Mouse (Mus musculus) heart, adult 9 months (tissue): ENCODE measurements at regions not wholly inside any gene's neighbourhood (a gene's known extent, or its start where the extent isn't known, plus 50 kb on each side); places are given as distances from the start of the nearest gene placed in this dataset.

Source experiments
- DNase-seq, 2 experiments: peaks; one replicate each; pipeline ENCODE4 v3.0.0; 2022; ENCODE audit warnings: low spot score in 2 of 2

DNA sequence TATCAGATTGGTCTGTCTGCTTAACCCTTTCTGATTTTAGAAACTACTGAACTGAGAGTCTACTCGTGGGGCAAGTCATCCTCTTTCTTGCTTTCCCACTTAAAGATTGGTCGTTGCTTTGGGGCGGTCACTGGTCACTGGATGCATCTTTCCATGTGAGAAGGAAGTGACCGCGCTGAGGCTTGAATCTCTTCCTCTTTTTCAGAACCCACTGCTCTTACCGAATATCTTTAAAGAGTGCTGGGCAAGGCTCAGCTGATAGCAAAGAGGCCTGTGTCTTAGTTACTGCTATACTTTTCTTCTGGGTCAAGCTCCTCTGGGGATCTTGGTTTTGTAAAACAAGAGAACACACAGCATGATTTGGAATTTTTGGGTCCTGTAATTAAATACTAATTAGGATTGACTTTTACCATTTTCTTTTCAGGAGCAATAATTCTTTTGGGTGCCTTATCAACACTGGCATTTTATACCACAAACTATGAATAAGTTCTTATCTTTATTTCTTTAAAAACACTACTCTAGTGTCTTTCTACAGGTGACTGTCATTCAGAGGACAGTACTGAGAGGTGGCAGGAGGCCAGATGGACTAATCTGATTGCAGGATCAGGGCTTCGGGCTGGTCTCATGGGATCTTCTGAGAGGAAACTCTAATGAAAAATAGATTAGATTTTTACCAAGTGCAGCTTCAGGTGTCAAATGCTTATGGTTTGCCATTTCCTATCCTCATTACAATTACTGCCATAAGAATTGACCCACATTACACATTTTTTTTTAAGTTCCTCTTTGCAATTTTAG, 114.6 kb upstream of the Tom1l1 start:
- no peak for DNase-seq

GRCm38 (mm10) chr11:90797577-90797976, 109.4 kb upstream of the Tom1l1 start:
- no peak for DNase-seq

GRCm38 (mm10) chr11:90783537-90783936, 95.4 kb upstream of the Tom1l1 start:
- no peak for DNase-seq

DNA sequence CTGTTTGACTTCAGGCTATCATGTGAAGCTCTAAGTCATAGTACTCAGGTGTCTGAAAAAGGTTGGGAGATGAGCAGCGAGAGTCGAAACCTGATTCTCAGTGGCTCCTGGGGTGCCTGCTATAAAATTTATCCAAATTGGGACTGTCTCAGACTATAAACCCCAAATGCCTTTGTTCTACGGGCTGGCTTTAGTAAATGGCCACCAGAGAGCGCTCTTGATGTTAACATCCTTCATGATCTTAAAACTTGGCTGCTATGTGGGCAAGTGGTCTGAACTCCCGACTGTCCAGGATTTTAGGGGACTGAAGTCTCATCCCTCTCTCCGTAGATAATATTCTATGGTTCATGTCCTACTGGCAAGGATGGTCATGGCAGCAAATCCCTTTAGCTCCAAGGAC, 94.8 kb upstream of the Tom1l1 start:
- no peak for DNase-seq

- no peak for DNase-seq
These were observed 87.6 kb upstream of the Tom1l1 start for GRCm38 (mm10) chr11:90775752-90776151.

- no peak for DNase-seq
These were observed 67.8 kb upstream of the Tom1l1 start for GRCm38 (mm10) chr11:90755981-90756380.

- no peak for DNase-seq
These were observed 60.3 kb upstream of the Tom1l1 start for GRCm38 (mm10) chr11:90748448-90748847.

- no peak for DNase-seq
These were observed 53.9 kb upstream of the Tom1l1 start for GRCm38 (mm10) chr11:90741952-90742617.

- no peak for DNase-seq
These were observed 51.3 kb upstream of the Tom1l1 start for GRCm38 (mm10) chr11:90739501-90739900.

- DNase-seq = no peak
These were observed 50.6 kb upstream of the Tom1l1 start for GRCm38 (mm10) chr11:90738741-90739140.
